Mouse (Mus musculus) cortical plate, adult 2 months (tissue): ENCODE results near the gene Phf21a.

ENCODE experiments used
- CTCF ChIP-seq: fragments of 200-500 bp; IDR thresholded peaks from 2 replicates; pipeline ENCODE4 v1.5.1; 2011; ENCODE audit warnings: mild to moderate bottlenecking, control low read depth, low read length; ENCODE audit not compliant: insufficient read depth; ENCODE audit errors: extremely low read depth
- POLR2A ChIP-seq: fragments of 200-500 bp; IDR thresholded peaks from 2 replicates; pipeline ENCODE4 v1.6.1; 2011; ENCODE audit warnings: mild to moderate bottlenecking, low read length, control low read depth; ENCODE audit not compliant: insufficient read depth; ENCODE audit errors: extremely low read depth

- TF ChIP-seq CTCF (no peak), POLR2A (peak; percentile 70)
These were observed 37.7 kb upstream of the Phf21a start for GRCm38 (mm10) chr2:92055101-92055813.
